Mouse (Mus musculus): ENCODE measurements at regions not wholly inside any gene's neighbourhood (a gene's known extent, or its start where the extent isn't known, plus 50 kb on each side); places are given as distances from the start of the nearest gene placed in this dataset.

GRCm38 (mm10) chr15:56744915-56745314 lies 732.5 kb downstream of the Slc22a22 start:
- no peak overlapping the region for H3K4me3 ChIP-seq (replicated peaks; ENCODE audit: low read length)
- no peaks in the 10 kb centered on the region for H3K4me1 ChIP-seq (ENCODE audit: control insufficient read depth, insufficient read depth, low read length)
- H3K27ac ChIP-seq (ENCODE audit: low read length) = no peak overlapping the region
- 44% methylated on average over 4 of the region's 4 CpGs for WGBS
- no peak overlapping the region for H3K4me2 ChIP-seq (ENCODE audit: low read depth, low read length)
- no peaks in the 10 kb centered on the region for H3K36me3 ChIP-seq (ENCODE audit: control insufficient read depth, insufficient read depth, low read length)
- no peaks in the 10 kb centered on the region for H3K9me3 ChIP-seq (replicated peaks; ENCODE audit: control insufficient read depth, low read length)
- H3K9ac ChIP-seq (ENCODE audit: low read length) = no peak overlapping the region
- H3K27me3 ChIP-seq (ENCODE audit: control insufficient read depth, insufficient read depth, low read length) = no peaks in the 10 kb centered on the region
- no peak for ATAC-seq (ENCODE audit: insufficient read depth, low FRiP score)
